Mouse (Mus musculus) embryonic facial prominence, embryonic 11.5 days (tissue): ENCODE measurements around the gene Pimreg. TPM values are rescaled to one million over a fixed set of nuclear protein-coding genes. Genes with fewer than 3 reads are reported as not detected.

ENCODE experiments used
- ATAC-seq: fragments of 200-750 bp; cut with Nextera tagmentation; replicated peaks from 2 replicates; pipeline ENCODE4 v1.8.0; 2017; ENCODE audit warnings: low read depth; ENCODE audit not compliant: insufficient number of reproducible peaks, low FRiP score, low TSS enrichment
- DNase-seq: peaks from one replicate; pipeline ENCODE4 v3.0.0-alpha.2; 2015; ENCODE audit warnings: low spot score
- H3K27ac ChIP-seq: fragments of 300-500 bp; sonication (generic); replicated peaks from 2 replicates; pipeline ENCODE4 v1.5.1; 2014; ENCODE audit warnings: mild to moderate bottlenecking, low read depth, low read length, control low read depth
- H3K27me3 ChIP-seq: fragments of 300-500 bp; sonication (generic); 2 replicates; pipeline ENCODE4 v1.6.1; 2014; ENCODE audit warnings: mild to moderate bottlenecking, low read length, moderate library complexity, mixed read lengths; ENCODE audit not compliant: control insufficient read depth, insufficient read depth
- H3K36me3 ChIP-seq: fragments of 300-500 bp; sonication (generic); replicated peaks from 2 replicates; pipeline ENCODE4 v1.6.1; 2014; ENCODE audit warnings: low read depth, mild to moderate bottlenecking, low read length, moderate library complexity, mixed read lengths; ENCODE audit not compliant: control insufficient read depth, insufficient read depth
- H3K4me1 ChIP-seq: fragments of 300-500 bp; sonication (generic); 2 replicates; pipeline ENCODE4 v1.6.1; 2014; ENCODE audit warnings: low read length, mixed read lengths; ENCODE audit not compliant: control insufficient read depth, insufficient read depth
- H3K4me2 ChIP-seq: fragments of 300-500 bp; sonication (generic); 2 replicates; pipeline ENCODE4 v1.6.1; 2014; ENCODE audit warnings: low read depth, mild to moderate bottlenecking, control low read depth, low read length, moderate library complexity
- H3K4me3 ChIP-seq: fragments of 300-500 bp; sonication (generic); 2 replicates; pipeline ENCODE4 v1.5.1; 2014; ENCODE audit warnings: low read depth, low read length, control low read depth
- H3K9ac ChIP-seq: fragments of 300-500 bp; sonication (generic); replicated peaks from 2 replicates; pipeline ENCODE4 v1.6.1; 2014; ENCODE audit warnings: mild to moderate bottlenecking, control low read depth, low read length
- H3K9me3 ChIP-seq: fragments of 300-500 bp; sonication (generic); replicated peaks from 2 replicates; pipeline ENCODE4 v1.6.1; 2016; ENCODE audit warnings: mild to moderate bottlenecking, low read length, inconsistent platforms, mixed read lengths; ENCODE audit not compliant: control insufficient read depth
- WGBS: fragments of 180-500 bp; shearing (Covaris S2); extraction: QIAGEN DNeasy Blood & Tissue Kit; methylation state at CpG from one replicate; pipeline ENCODE4 v1.1.7; 2014; 5-methylcytosine and 5-hydroxymethylcytosine counted together
- polyA plus RNA-seq: library from polyadenylated mRNA; unstranded; fragments of >200 nt; fragmentation: Nextera tagmentation; extraction: Ambion mirVana; gene quantifications from 2 replicates; pipeline ENCODE4 v1.2.1, GENCODE M21; 2014

Gene Pimreg
- polyA plus RNA-seq, 1 experiment from 2014 or later, result 182 TPM

- WGBS, result 81% methylated on average over 6 of the region's 6 CpGs
- DNase-seq (no peak), ATAC-seq (no peak)
- Histone ChIP-seq H3K9me3 (no peaks in the 10 kb centered on the region), H3K9ac (no peak overlapping the region), H3K27ac (no peak overlapping the region; the same call in 1 of the 2 replicates), H3K4me1 (no peaks in the 10 kb centered on the region), H3K36me3 (no peaks in the 10 kb centered on the region), H3K4me2 (no peak overlapping the region), H3K4me3 (no peak overlapping the region), H3K27me3 (no peaks in the 10 kb centered on the region)
Observed at GRCm38 (mm10) chr11:72022827-72023226, 19.0 kb upstream of the Pimreg start.

- WGBS, result 60% methylated on average over 8 of the region's 10 CpGs
- Histone ChIP-seq H3K9ac (no peak overlapping the region), H3K27me3 (no peaks in the 10 kb centered on the region), H3K4me3 (no peak overlapping the region), H3K9me3 (no peaks in the 10 kb centered on the region), H3K36me3 (no peaks in the 10 kb centered on the region), H3K27ac (no peak overlapping the region), H3K4me1 (no peaks in the 10 kb centered on the region), H3K4me2 (no peak overlapping the region)
- ATAC-seq, result no peak
- peak; percentile 41 for DNase-seq
Observed at GRCm38 (mm10) chr11:72023581-72023980, 18.3 kb upstream of the Pimreg start.

- H3K4me2 ChIP-seq, result no peak overlapping the region
- no peak overlapping the region for H3K27ac ChIP-seq
- WGBS, result 38% methylated on average over 5 of the region's 5 CpGs
- H3K4me1 ChIP-seq, result no peaks in the 10 kb centered on the region
- ATAC-seq, result no peak
- no peaks in the 10 kb centered on the region for H3K9me3 ChIP-seq
- H3K27me3 ChIP-seq, result no peaks in the 10 kb centered on the region
- DNase-seq, result peak; percentile 77
- no peaks in the 10 kb centered on the region for H3K36me3 ChIP-seq
- no peak overlapping the region for H3K4me3 ChIP-seq
- H3K9ac ChIP-seq, result no peak overlapping the region
Observed at GRCm38 (mm10) chr11:72024193-72024781, 17.5 kb upstream of the Pimreg start.

- Histone ChIP-seq H3K27me3 (no peaks in the 10 kb centered on the region), H3K4me1 (no peaks in the 10 kb centered on the region), H3K27ac (no peak overlapping the region), H3K4me3 (no peak overlapping the region), H3K9me3 (no peaks in the 10 kb centered on the region), H3K4me2 (no peak overlapping the region), H3K36me3 (no peaks in the 10 kb centered on the region), H3K9ac (no peak overlapping the region)
- ATAC-seq, result no peak
- DNase-seq, result peak; percentile 61
- WGBS, result 36% methylated on average over 5 of the region's 5 CpGs
Observed at GRCm38 (mm10) chr11:72025843-72026242, 16.0 kb upstream of the Pimreg start.

- Histone ChIP-seq H3K9ac (no peak overlapping the region), H3K4me1 (no peaks in the 10 kb centered on the region), H3K36me3 (no peaks in the 10 kb centered on the region), H3K9me3 (no peaks in the 10 kb centered on the region), H3K27me3 (no peaks in the 10 kb centered on the region), H3K4me3 (no peak overlapping the region), H3K4me2 (no peak overlapping the region), H3K27ac (no peak overlapping the region)
- ATAC-seq (no peak), DNase-seq (no peak)
- WGBS, result 89% methylated on average over 9 of the region's 9 CpGs
Observed at GRCm38 (mm10) chr11:72026516-72026915, 15.3 kb upstream of the Pimreg start.

- Histone ChIP-seq H3K36me3 (no peaks in the 10 kb centered on the region), H3K4me3 (no peak overlapping the region), H3K9me3 (no peaks in the 10 kb centered on the region), H3K27me3 (no peaks in the 10 kb centered on the region), H3K27ac (no peak overlapping the region), H3K9ac (no peak overlapping the region), H3K4me1 (no peaks in the 10 kb centered on the region), H3K4me2 (no peak overlapping the region)
- whole genome bisulfite sequencing, result 59% methylated on average over 9 of the region's 9 CpGs
- ATAC-seq (no peak), DNase-seq (no peak)
Observed at GRCm38 (mm10) chr11:72027836-72028235, 14.0 kb upstream of the Pimreg start.

- no peak overlapping the region for H3K4me2 ChIP-seq
- peak; percentile 27; the same call in 1 of the 2 replicates for ATAC-seq
Observed at GRCm38 (mm10) chr11:72029143-72029542, 12.7 kb upstream of the Pimreg start.

GRCm38 (mm10) chr11:72031353-72031752, 10.5 kb upstream of the Pimreg start:
- Histone ChIP-seq H3K4me2 (no peak overlapping the region), H3K9me3 (no peaks in the 10 kb centered on the region), H3K9ac (no peak overlapping the region), H3K27me3 (no peaks in the 10 kb centered on the region), H3K27ac (no peak overlapping the region), H3K36me3 (no peaks in the 10 kb centered on the region), H3K4me1 (no peaks in the 10 kb centered on the region), H3K4me3 (no peak overlapping the region)
- no peak for DNase-seq
- no peak for ATAC-seq
- WGBS, result 87% methylated on average over 7 of the region's 7 CpGs

More at GRCm38 (mm10) chr11:72029143-72029542, 12.7 kb upstream of the Pimreg start:
- H3K9me3 ChIP-seq, result no peaks in the 10 kb centered on the region
- no peaks in the 10 kb centered on the region for H3K4me1 ChIP-seq
- no peaks in the 10 kb centered on the region for H3K36me3 ChIP-seq
- peak; percentile 73 for DNase-seq
- H3K27ac ChIP-seq, result no peak overlapping the region
- no peaks in the 10 kb centered on the region for H3K27me3 ChIP-seq
- 20% methylated on average over 23 of the region's 23 CpGs for WGBS
- no peak overlapping the region for H3K9ac ChIP-seq
- no peak overlapping the region for H3K4me3 ChIP-seq
